Mouse (Mus musculus): Measurements from ENCODE around the gene Net1.
"Not testable (repeated sequence)": the region's sequence is repeated elsewhere in the genome, so short reads cannot be mapped to it uniquely, and the experiment has no call there.

Gene Net1

GRCm38 (mm10) chr13:3833644-3834043 lies 84.4 kb downstream of the Net1 start:
- DNase-seq (ENCODE audit: inconsistent age in 2 of 2, low spot score in 1 of 2): not testable (repeated sequence)

- DNase-seq (ENCODE audit: inconsistent age in 2 of 2, low spot score in 1 of 2): no peak
These were observed 85.6 kb downstream of the Net1 start for GRCm38 (mm10) chr13:3832450-3832849.
